Mouse (Mus musculus): ENCODE measurements around the gene Arl8b. TPM values are rescaled to one million over a fixed set of nuclear protein-coding genes. Genes with fewer than 3 reads are reported as not detected.

The Arl8b gene
- polyA plus RNA-seq, 1 experiment from 2014 or later, result 33.1 TPM

DNA sequence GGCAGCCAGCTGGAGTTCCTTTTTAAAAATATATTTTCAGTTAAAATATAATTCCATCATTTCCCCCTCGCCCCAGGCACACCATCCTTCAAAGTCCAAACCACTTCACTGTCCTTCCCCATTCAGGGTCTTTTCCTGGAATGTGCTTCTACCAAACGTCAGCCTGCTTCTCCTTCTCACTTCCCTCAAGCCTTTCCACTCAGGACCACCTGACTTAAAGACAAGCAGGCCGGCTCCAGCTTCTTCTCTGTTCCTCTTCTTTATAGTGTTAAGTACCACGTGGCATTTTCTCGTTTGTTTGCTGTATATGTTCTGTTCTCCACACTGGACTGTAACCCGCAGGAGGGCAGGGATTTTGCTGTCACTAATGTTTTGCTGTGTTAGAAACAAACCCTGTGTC lies 1.0 kb upstream of the Arl8b start:
- no peak overlapping the region for H3K27ac ChIP-seq (ENCODE audit: low read length)
- ATAC-seq (ENCODE audit: low read depth), result no peak
- H3K36me3 ChIP-seq (ENCODE audit: control insufficient read depth, insufficient read depth), result no peaks in the 10 kb centered on the region
- no peak overlapping the region for H3K9ac ChIP-seq (ENCODE audit: low read depth, low read length)
- H3K4me1 ChIP-seq (ENCODE audit: control insufficient read depth, low read depth, low read length), result peaks cover 22% of the 10 kb centered on the region
- no peaks in the 10 kb centered on the region for H3K27me3 ChIP-seq (ENCODE audit: control insufficient read depth, insufficient read depth, low read depth, low read length)
- no peak overlapping the region for H3K4me2 ChIP-seq (ENCODE audit: low read depth, low read length)
- no peak overlapping the region for H3K4me3 ChIP-seq (ENCODE audit: low read depth, low read length)
- no peaks in the 10 kb centered on the region for H3K9me3 ChIP-seq (replicated peaks; ENCODE audit: control insufficient read depth, low read length)
- WGBS (ENCODE audit: insufficient replicate concordance), result 40% methylated on average over 6 of the region's 6 CpGs

DNA sequence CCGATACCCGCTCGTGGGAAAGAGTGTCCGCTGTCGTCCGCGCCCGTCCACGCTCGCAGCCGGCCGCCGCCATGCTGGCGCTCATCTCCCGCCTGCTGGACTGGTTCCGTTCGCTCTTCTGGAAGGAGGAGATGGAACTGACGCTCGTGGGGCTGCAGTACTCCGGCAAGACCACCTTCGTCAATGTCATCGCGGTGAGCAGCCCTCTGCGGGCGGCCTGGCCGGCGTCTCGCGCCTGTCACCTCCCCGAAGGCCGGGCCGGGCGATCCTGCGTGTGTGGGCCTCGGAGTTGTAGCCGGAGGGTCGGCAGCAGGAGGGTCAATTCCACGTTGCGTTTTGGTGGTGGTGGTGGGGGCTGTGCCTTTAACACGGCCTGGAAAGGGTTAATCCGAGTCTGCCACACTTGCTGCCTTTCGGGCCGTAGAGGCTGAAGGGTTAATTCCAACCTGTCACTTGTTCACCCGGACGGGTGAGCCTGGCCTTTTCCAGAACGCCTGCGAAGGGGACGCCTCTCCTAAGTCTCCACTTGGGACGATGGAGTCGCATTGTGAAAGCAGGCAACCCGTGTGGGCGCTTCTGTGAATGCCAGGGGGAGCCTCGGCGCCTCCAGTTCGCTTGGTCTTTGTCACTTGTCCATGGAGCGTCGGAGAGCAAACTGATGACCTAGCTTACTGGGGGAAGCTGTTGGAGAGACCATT lies 434 bp downstream of the Arl8b start:
- peak; percentile 25 for ATAC-seq (ENCODE audit: low read depth)
- H3K36me3 ChIP-seq (ENCODE audit: control insufficient read depth, insufficient read depth), result no peaks in the 10 kb centered on the region
- no peaks in the 10 kb centered on the region for H3K27me3 ChIP-seq (ENCODE audit: control insufficient read depth, insufficient read depth, low read depth, low read length)
- peak overlapping the region; percentile 97 for H3K4me3 ChIP-seq (ENCODE audit: low read depth, low read length)
- peaks cover 16% of the 10 kb centered on the region for H3K4me1 ChIP-seq (ENCODE audit: control insufficient read depth, low read depth, low read length)
- H3K4me2 ChIP-seq (ENCODE audit: low read depth, low read length), result peak overlapping the region; percentile 78
- H3K9ac ChIP-seq (ENCODE audit: low read depth, low read length), result peak overlapping the region; percentile 96
- peak overlapping the region; percentile 84 for H3K27ac ChIP-seq (ENCODE audit: low read length)
- WGBS (ENCODE audit: insufficient replicate concordance), result under 1% methylated on average over 57 of the region's 57 CpGs
- H3K9me3 ChIP-seq (replicated peaks; ENCODE audit: control insufficient read depth, low read length), result no peaks in the 10 kb centered on the region

DNA sequence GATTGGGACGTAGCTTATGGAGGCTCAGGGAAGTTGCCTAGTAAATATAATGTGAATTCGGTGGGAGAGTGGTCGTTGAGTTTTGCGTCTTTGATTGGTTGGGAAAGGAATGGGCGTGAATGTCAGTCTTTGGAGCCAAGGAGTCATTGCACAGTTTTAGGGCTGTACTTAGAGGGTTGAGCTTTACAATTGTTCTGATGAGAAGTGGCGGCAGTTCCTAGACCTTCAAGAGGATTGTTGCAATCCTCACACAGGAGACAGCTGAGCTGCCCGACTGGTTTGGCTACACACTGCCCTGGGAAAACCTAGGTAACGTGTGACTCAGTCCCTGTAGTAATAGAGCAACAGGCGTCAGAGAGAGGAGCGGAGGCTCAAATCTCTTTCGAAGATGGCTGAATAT lies 1.2 kb downstream of the Arl8b start:
- 18% methylated on average over 11 of the region's 11 CpGs for WGBS (ENCODE audit: insufficient replicate concordance)
- peak overlapping the region; percentile 84 for H3K27ac ChIP-seq (ENCODE audit: low read length)
- H3K9me3 ChIP-seq (replicated peaks; ENCODE audit: control insufficient read depth, low read length), result no peaks in the 10 kb centered on the region
- H3K9ac ChIP-seq (ENCODE audit: low read depth, low read length), result peak overlapping the region; percentile 96
- H3K4me3 ChIP-seq (ENCODE audit: low read depth, low read length), result peak overlapping the region; percentile 97
- peaks cover 16% of the 10 kb centered on the region for H3K4me1 ChIP-seq (ENCODE audit: control insufficient read depth, low read depth, low read length)
- ATAC-seq (ENCODE audit: low read depth), result no peak
- H3K27me3 ChIP-seq (ENCODE audit: control insufficient read depth, insufficient read depth, low read depth, low read length), result no peaks in the 10 kb centered on the region
- no peaks in the 10 kb centered on the region for H3K36me3 ChIP-seq (ENCODE audit: control insufficient read depth, insufficient read depth)
- H3K4me2 ChIP-seq (ENCODE audit: low read depth, low read length), result peak overlapping the region; percentile 78

DNA sequence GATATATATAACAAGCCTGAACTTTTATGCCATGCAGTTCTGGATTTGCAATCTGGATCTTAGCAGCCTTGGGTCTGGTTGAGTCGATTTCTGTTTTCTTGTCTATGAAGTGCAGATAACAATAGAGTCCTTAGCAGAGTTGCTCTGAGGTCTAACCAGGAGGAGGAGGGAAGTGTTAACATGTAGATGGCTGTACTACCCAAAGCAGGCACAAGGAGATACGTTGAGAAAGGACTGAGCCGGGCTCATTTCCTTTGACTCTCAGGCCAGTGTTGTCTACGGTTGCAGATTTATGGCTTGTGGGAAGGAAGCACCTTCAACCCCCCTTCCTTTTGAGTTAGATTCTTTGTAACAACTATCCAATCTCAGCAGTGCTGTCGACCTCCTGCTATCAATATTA lies 1.9 kb downstream of the Arl8b start:
- Histone ChIP-seq H3K27ac (ENCODE audit: low read length) (no peak overlapping the region), H3K4me2 (ENCODE audit: low read depth, low read length) (peak overlapping the region; percentile 78), H3K4me1 (ENCODE audit: control insufficient read depth, low read depth, low read length) (peaks cover 16% of the 10 kb centered on the region), H3K4me3 (ENCODE audit: low read depth, low read length) (peak overlapping the region; percentile 97), H3K27me3 (ENCODE audit: control insufficient read depth, insufficient read depth, low read depth, low read length) (no peaks in the 10 kb centered on the region), H3K36me3 (ENCODE audit: control insufficient read depth, insufficient read depth) (no peaks in the 10 kb centered on the region), H3K9ac (ENCODE audit: low read depth, low read length) (peak overlapping the region; percentile 96; the same call in 1 of the 2 replicates), H3K9me3 (replicated peaks; ENCODE audit: control insufficient read depth, low read length) (no peaks in the 10 kb centered on the region)
- ATAC-seq (ENCODE audit: low read depth), result no peak
- WGBS (ENCODE audit: insufficient replicate concordance), result 7% methylated on average over 5 of the region's 5 CpGs

DNA sequence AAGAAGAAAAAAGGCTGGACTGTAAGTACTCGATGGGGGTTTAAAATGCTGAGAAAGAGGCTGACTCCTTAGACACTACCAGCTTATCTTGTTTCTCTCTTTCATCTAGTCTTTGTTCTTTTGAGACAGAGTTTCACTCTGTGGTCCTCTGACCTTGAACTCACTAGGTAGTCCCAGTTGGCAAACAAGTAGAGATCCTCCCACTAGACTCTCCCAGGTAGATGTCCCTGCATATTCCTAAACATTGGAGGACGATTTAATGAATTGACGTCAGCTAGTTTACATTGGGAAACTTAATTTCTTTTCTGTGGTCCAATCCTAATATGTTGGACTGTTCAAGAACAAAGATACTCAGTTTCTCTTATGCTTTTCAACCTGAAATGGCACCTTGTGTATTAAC lies 2.7 kb downstream of the Arl8b start:
- Histone ChIP-seq H3K9ac (ENCODE audit: low read depth, low read length) (no peak overlapping the region), H3K27ac (ENCODE audit: low read length) (no peak overlapping the region), H3K9me3 (replicated peaks; ENCODE audit: control insufficient read depth, low read length) (no peaks in the 10 kb centered on the region), H3K36me3 (ENCODE audit: control insufficient read depth, insufficient read depth) (no peaks in the 10 kb centered on the region), H3K4me3 (ENCODE audit: low read depth, low read length) (no peak overlapping the region), H3K27me3 (ENCODE audit: control insufficient read depth, insufficient read depth, low read depth, low read length) (no peaks in the 10 kb centered on the region), H3K4me2 (ENCODE audit: low read depth, low read length) (peak overlapping the region; percentile 78; the same call in 1 of the 2 replicates), H3K4me1 (ENCODE audit: control insufficient read depth, low read depth, low read length) (peaks cover 16% of the 10 kb centered on the region)
- no peak for ATAC-seq (ENCODE audit: low read depth)
- 63% methylated on average over 3 of the region's 3 CpGs for WGBS (ENCODE audit: insufficient replicate concordance)

DNA sequence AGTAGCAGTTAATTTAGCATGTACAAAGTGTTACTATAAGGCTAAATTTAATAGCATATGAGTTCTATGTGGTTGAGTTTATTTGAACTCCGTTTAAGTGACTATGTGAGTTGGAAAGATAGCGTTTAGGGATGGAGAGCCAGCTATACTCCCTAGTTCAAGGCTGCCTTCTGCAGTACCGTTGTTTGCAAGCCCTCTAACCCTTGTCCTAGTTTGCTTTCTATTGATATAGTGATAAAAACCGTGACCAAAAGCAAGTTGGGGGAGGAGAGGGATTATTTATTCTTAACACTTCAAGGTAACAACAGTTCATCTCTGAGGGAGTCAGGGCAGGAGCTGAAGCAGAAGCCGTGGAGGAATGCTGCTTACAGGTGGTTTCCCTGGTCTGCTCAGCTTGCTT lies 8.6 kb downstream of the Arl8b start:
- H3K27me3 ChIP-seq (ENCODE audit: control insufficient read depth, insufficient read depth, low read depth, low read length), result no peaks in the 10 kb centered on the region
- H3K4me3 ChIP-seq (ENCODE audit: low read depth, low read length), result no peak overlapping the region
- peaks cover 12% of the 10 kb centered on the region for H3K4me1 ChIP-seq (ENCODE audit: control insufficient read depth, low read depth, low read length)
- no peaks in the 10 kb centered on the region for H3K36me3 ChIP-seq (ENCODE audit: control insufficient read depth, insufficient read depth)
- H3K27ac ChIP-seq (ENCODE audit: low read length), result no peak overlapping the region
- no peaks in the 10 kb centered on the region for H3K9me3 ChIP-seq (replicated peaks; ENCODE audit: control insufficient read depth, low read length)
- no peak overlapping the region for H3K4me2 ChIP-seq (ENCODE audit: low read depth, low read length)
- no peak overlapping the region for H3K9ac ChIP-seq (ENCODE audit: low read depth, low read length)
- ATAC-seq (ENCODE audit: low read depth), result peak; percentile 45; the same call in 1 of the 2 replicates
- 56% methylated on average over 5 of the region's 5 CpGs for WGBS (ENCODE audit: insufficient replicate concordance)

DNA sequence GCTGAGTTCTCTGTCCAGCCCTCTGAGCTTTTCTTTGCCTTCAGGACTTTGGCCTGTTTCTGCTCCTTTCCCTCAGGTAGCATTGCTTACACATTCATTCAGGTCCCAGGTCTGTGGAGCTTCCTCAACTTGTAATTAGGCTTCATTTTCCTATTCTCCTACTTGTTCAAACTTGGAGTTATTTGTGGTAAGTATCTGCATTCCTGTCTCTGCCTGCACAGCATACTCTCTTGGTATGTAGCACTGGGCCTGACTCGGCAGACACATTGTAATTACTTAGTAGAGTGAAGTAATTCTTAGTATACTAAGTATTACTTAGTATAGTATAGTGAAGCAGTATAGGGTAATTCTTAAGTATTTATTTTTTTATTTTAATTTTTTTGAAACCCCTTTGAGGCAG lies 13.0 kb downstream of the Arl8b start:
- H3K4me1 ChIP-seq (ENCODE audit: control insufficient read depth, low read depth, low read length), result peaks cover 9% of the 10 kb centered on the region
- H3K9ac ChIP-seq (ENCODE audit: low read depth, low read length), result no peak overlapping the region
- H3K4me2 ChIP-seq (ENCODE audit: low read depth, low read length), result no peak overlapping the region
- no peak overlapping the region for H3K27ac ChIP-seq (ENCODE audit: low read length)
- no peak overlapping the region for H3K4me3 ChIP-seq (ENCODE audit: low read depth, low read length)
- no peaks in the 10 kb centered on the region for H3K9me3 ChIP-seq (replicated peaks; ENCODE audit: control insufficient read depth, low read length)
- 50% methylated on average over 1 of the region's 1 CpGs for WGBS (ENCODE audit: insufficient replicate concordance)
- no peaks in the 10 kb centered on the region for H3K36me3 ChIP-seq (ENCODE audit: control insufficient read depth, insufficient read depth)
- H3K27me3 ChIP-seq (ENCODE audit: control insufficient read depth, insufficient read depth, low read depth, low read length), result no peaks in the 10 kb centered on the region
- ATAC-seq (ENCODE audit: low read depth), result no peak

DNA sequence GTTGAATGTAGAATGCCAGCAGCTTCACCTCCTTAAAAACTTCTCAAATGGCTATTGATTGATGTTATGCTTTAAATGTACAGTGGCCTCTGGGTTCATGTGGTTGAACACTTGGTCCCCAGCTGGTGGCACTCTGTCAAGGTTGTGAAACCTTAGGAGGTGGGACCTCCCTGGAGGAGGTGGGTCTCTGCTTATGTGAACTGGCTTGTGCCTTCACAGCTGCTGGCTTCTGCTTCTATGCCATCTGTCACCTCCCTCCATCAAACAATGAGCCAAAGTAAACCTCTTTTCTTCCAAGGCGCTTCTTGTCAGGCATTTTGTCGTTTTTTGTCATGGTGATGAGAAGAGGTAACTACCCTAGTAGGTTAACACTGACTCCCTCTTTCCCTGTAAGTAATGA lies 13.8 kb downstream of the Arl8b start:
- H3K27ac ChIP-seq (ENCODE audit: low read length), result no peak overlapping the region
- no peaks in the 10 kb centered on the region for H3K27me3 ChIP-seq (ENCODE audit: control insufficient read depth, insufficient read depth, low read depth, low read length)
- peaks cover 8% of the 10 kb centered on the region for H3K4me1 ChIP-seq (ENCODE audit: control insufficient read depth, low read depth, low read length)
- no peaks in the 10 kb centered on the region for H3K9me3 ChIP-seq (replicated peaks; ENCODE audit: control insufficient read depth, low read length)
- 60% methylated on average over 2 of the region's 2 CpGs for WGBS (ENCODE audit: insufficient replicate concordance)
- H3K4me3 ChIP-seq (ENCODE audit: low read depth, low read length), result no peak overlapping the region
- no peak overlapping the region for H3K4me2 ChIP-seq (ENCODE audit: low read depth, low read length)
- ATAC-seq (ENCODE audit: low read depth), result 0 out of 2 replicates have a peak, but pooled peaks have one; percentile 43
- no peaks in the 10 kb centered on the region for H3K36me3 ChIP-seq (ENCODE audit: control insufficient read depth, insufficient read depth)
- H3K9ac ChIP-seq (ENCODE audit: low read depth, low read length), result no peak overlapping the region

DNA sequence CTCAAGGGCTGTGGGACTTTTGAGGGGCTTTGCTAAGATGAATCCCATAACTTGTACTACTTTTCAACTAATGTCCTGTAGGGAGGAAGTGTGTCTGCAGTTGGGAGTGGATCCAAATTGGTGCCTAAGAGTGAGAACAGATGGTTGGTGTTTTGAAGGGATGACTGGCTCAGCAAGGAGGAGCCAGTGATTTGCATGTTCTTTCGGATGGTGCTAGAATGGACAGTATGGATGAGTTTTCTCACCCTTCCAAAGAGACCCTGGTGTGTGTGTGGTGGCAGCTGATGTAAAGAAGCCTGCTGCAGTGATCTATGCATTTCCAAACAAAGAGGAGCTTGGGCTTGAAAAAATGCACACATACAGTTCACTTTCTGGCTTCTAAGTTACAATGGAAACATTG lies 22.3 kb downstream of the Arl8b start:
- no peak for ATAC-seq (ENCODE audit: low read depth)
- Histone ChIP-seq H3K27me3 (ENCODE audit: control insufficient read depth, insufficient read depth, low read depth, low read length) (no peaks in the 10 kb centered on the region), H3K9ac (ENCODE audit: low read depth, low read length) (no peak overlapping the region), H3K36me3 (ENCODE audit: control insufficient read depth, insufficient read depth) (no peaks in the 10 kb centered on the region), H3K4me2 (ENCODE audit: low read depth, low read length) (no peak overlapping the region), H3K27ac (ENCODE audit: low read length) (no peak overlapping the region), H3K9me3 (replicated peaks; ENCODE audit: control insufficient read depth, low read length) (no peaks in the 10 kb centered on the region), H3K4me1 (ENCODE audit: control insufficient read depth, low read depth, low read length) (peaks cover 5% of the 10 kb centered on the region), H3K4me3 (ENCODE audit: low read depth, low read length) (no peak overlapping the region)
- WGBS (ENCODE audit: insufficient replicate concordance), result 76% methylated on average over 1 of the region's 1 CpGs
